Mouse (Mus musculus) testis, adult 2 months (tissue): ENCODE data around the gene Trib3.

Experiments used
- CTCF ChIP-seq: fragments of 200-500 bp; IDR thresholded peaks from 2 replicates; pipeline ENCODE4 v1.5.1; 2012; ENCODE audit warnings: low read depth, mild to moderate bottlenecking, inconsistent platforms, low read length, moderate library complexity; ENCODE audit not compliant: control insufficient read depth, insufficient read depth, insufficient replicate concordance
- POLR2A ChIP-seq: fragments of 200-500 bp; IDR thresholded peaks from 2 replicates; pipeline ENCODE4 v1.6.1; 2012; ENCODE audit warnings: low read depth, mild to moderate bottlenecking, inconsistent platforms, low read length, moderate library complexity; ENCODE audit not compliant: control insufficient read depth

- TF ChIP-seq POLR2A (no peak), CTCF (no peak)
These were observed 3.1 kb upstream of the Trib3 start for GRCm38 (mm10) chr2:152346776-152347465.
